Mouse (Mus musculus) gastrocnemius, postnatal 10 days (tissue): ENCODE data around the gene A930002H24Rik. TPM values are rescaled to one million over a fixed set of nuclear protein-coding genes. Genes with fewer than 3 reads are reported as not detected.

Source experiments
- DNase-seq: peaks from one replicate; pipeline ENCODE4 v3.0.0; 2021; ENCODE audit warnings: mixed read lengths
- total RNA-seq, 2 experiments: library from RNA; stranded (reverse); gene quantifications; 2 replicates each; pipeline ENCODE4 v1.2.3; 2021

Gene A930002H24Rik
- total RNA-seq, 2 experiments from 2014 or later: 0.73 TPM; not detected in 1

- no peak for DNase-seq
These were observed 27.4 kb downstream of the A930002H24Rik start for GRCm38 (mm10) chr17:63836223-63836622.

- no peak for DNase-seq
These were observed 32.0 kb downstream of the A930002H24Rik start for GRCm38 (mm10) chr17:63831550-63831949.

- no peak for DNase-seq
These were observed 34.8 kb downstream of the A930002H24Rik start for GRCm38 (mm10) chr17:63828561-63829332.

- no peak for DNase-seq
These were observed 36.8 kb downstream of the A930002H24Rik start for GRCm38 (mm10) chr17:63826767-63827166.

- no peak for DNase-seq
These were observed 37.4 kb downstream of the A930002H24Rik start for GRCm38 (mm10) chr17:63826196-63826595.

GRCm38 (mm10) chr17:63824141-63824540 is 39.5 kb downstream of the A930002H24Rik start:
- DNase-seq: no peak

GRCm38 (mm10) chr17:63818444-63819027 is 45.1 kb downstream of the A930002H24Rik start:
- no peak for DNase-seq

- no peak for DNase-seq
These were observed 50.0 kb downstream of the A930002H24Rik start for GRCm38 (mm10) chr17:63813552-63813951.

Other genes starting within 250 kb of the A930002H24Rik start
- 10 to 100 TPM; 17.6 to 21.3 TPM for gene Fer, start 729 bp downstream of the A930002H24Rik start, total RNA-seq